Mouse (Mus musculus): ENCODE data around the gene Aqp11. TPM values are rescaled to one million over a fixed set of nuclear protein-coding genes. Genes with fewer than 3 reads are reported as not detected.

Aqp11 gene
- 3.2 and 4.0 TPM in 2 replicates for polyA plus RNA-seq (2016; fragmentation: Nextera tagmentation; extraction: Ambion mirVana)

- H3K4me3 ChIP-seq = peak within 1 kb of the TSS; percentile 66
- under 1% methylated on average over 59 of the region's 64 CpGs for WGBS
- H3K27me3 ChIP-seq (replicated peaks; ENCODE audit: low read depth, poor library complexity, severe bottlenecking) = peaks cover 17% of the 10 kb centered on the region
- no peaks in the 10 kb centered on the region for H3K9me3 ChIP-seq
- H3K27ac ChIP-seq (replicated peaks) = peak within 1 kb of the TSS; percentile 84
- no peaks in the 10 kb centered on the region for H3K36me3 ChIP-seq (replicated peaks)
- peak; percentile 92 for DNase-seq (ENCODE audit: low spot score)
- peaks cover 27% of the 10 kb centered on the region for H3K4me1 ChIP-seq
Observed at GRCm38 (mm10) chr7:97737638-97738456, at the start of gene Aqp11. Aqp11 (minus strand) TSS chr7:97738289.

DNA sequence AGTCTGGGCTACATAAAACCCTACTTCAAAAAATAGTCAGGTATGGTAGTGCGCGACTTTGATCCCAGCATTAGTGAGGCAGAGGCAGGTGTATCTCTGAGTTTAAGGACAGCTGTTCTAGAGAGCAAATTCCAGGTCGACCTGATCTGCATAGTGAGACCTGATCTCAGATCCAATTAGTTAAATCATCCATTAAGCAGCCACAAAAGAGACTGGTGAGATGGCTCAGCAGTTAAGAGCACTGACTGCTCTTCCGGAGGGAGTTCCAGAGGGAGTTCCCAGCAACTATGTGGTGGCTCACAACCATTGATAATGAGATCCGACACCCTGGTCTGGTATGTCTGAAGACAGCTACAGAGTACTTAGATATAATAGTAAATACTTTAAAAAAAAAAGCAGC lies 45.4 kb upstream of the Aqp11 start:
- Histone ChIP-seq H3K4me1 (no peaks in the 10 kb centered on the region), H3K36me3 (replicated peaks) (no peaks in the 10 kb centered on the region), H3K4me3 (no peak overlapping the region), H3K27ac (replicated peaks) (no peak overlapping the region), H3K27me3 (replicated peaks; ENCODE audit: low read depth, poor library complexity, severe bottlenecking) (peaks cover 15% of the 10 kb centered on the region), H3K9me3 (no peaks in the 10 kb centered on the region)
- DNase-seq (ENCODE audit: low spot score) = no peak
- WGBS = 62% methylated on average over 5 of the region's 5 CpGs

- Histone ChIP-seq H3K27me3 (replicated peaks; ENCODE audit: low read depth, poor library complexity, severe bottlenecking) (peaks cover 13% of the 10 kb centered on the region), H3K4me1 (no peaks in the 10 kb centered on the region), H3K9me3 (no peaks in the 10 kb centered on the region), H3K4me3 (no peak overlapping the region), H3K27ac (replicated peaks) (no peak overlapping the region), H3K36me3 (replicated peaks) (no peaks in the 10 kb centered on the region)
- no peak for DNase-seq (ENCODE audit: low spot score)
- WGBS = 73% methylated on average over 8 of the region's 8 CpGs
Observed at GRCm38 (mm10) chr7:97781496-97781895, 43.4 kb upstream of the Aqp11 start.

GRCm38 (mm10) chr7:97780815-97781214 lies 42.7 kb upstream of the Aqp11 start:
- H3K9me3 ChIP-seq = no peaks in the 10 kb centered on the region
- DNase-seq (ENCODE audit: low spot score) = no peak
- no peak overlapping the region for H3K27ac ChIP-seq (replicated peaks)
- no peak overlapping the region for H3K4me3 ChIP-seq
- peaks cover 6% of the 10 kb centered on the region for H3K27me3 ChIP-seq (replicated peaks; ENCODE audit: low read depth, poor library complexity, severe bottlenecking)
- H3K4me1 ChIP-seq = no peaks in the 10 kb centered on the region
- H3K36me3 ChIP-seq (replicated peaks) = no peaks in the 10 kb centered on the region
- WGBS = 80% methylated on average over 1 of the region's 1 CpGs

DNA sequence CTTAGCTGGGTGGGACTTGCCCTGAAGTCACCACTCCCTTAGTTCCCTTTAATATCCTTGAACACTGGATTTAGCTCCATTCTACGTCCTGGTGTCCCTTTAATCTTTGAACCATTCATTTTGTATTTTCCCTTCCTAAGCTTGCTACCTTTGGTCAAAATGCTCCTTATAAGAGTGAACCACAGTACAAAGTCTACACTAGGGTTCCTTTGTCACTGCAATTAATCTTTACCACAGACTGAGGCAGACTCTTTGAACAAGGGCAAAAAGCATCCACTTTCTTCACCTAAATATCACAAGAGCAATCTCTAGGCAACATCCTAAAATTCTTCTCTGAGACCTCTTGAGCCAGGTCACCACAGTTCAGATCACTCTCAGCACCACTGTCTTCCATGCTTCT lies 42.1 kb upstream of the Aqp11 start:
- no peaks in the 10 kb centered on the region for H3K9me3 ChIP-seq
- H3K27me3 ChIP-seq (replicated peaks; ENCODE audit: low read depth, poor library complexity, severe bottlenecking) = 0 out of 2 replicates have a peak, but pooled peaks cover under 1% of the 10 kb centered on the region
- H3K4me1 ChIP-seq = no peaks in the 10 kb centered on the region
- 91% methylated on average over 1 of the region's 1 CpGs for WGBS
- H3K36me3 ChIP-seq (replicated peaks) = no peaks in the 10 kb centered on the region
- no peak overlapping the region for H3K27ac ChIP-seq (replicated peaks)
- H3K4me3 ChIP-seq = no peak overlapping the region
- DNase-seq (ENCODE audit: low spot score) = no peak

DNA sequence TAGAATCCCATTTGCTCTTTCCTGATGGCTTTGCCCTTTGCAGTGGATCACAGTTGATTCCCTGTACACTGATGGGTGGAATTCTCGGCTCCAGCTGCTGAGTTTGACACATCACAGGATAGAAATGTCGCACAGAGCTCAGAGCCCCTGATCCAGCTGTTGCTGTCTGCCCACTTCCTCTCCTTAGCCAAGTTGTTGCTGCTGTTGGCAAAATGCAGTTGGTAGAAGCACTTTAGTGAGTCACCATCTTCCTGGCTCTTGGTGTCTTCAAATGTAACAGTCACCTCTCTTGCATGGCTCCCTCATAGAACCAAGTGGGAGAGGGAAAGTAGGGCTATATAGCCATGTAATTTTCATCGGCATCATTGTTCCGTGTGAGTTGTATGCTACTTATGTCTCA lies 39.1 kb upstream of the Aqp11 start:
- DNase-seq (ENCODE audit: low spot score) = no peak
- H3K36me3 ChIP-seq (replicated peaks) = no peaks in the 10 kb centered on the region
- 87% methylated on average over 4 of the region's 4 CpGs for WGBS
- no peaks in the 10 kb centered on the region for H3K4me1 ChIP-seq
- H3K27me3 ChIP-seq (replicated peaks; ENCODE audit: low read depth, poor library complexity, severe bottlenecking) = no peaks in the 10 kb centered on the region
- no peak overlapping the region for H3K27ac ChIP-seq (replicated peaks)
- H3K4me3 ChIP-seq = no peak overlapping the region
- H3K9me3 ChIP-seq = no peaks in the 10 kb centered on the region

DNA sequence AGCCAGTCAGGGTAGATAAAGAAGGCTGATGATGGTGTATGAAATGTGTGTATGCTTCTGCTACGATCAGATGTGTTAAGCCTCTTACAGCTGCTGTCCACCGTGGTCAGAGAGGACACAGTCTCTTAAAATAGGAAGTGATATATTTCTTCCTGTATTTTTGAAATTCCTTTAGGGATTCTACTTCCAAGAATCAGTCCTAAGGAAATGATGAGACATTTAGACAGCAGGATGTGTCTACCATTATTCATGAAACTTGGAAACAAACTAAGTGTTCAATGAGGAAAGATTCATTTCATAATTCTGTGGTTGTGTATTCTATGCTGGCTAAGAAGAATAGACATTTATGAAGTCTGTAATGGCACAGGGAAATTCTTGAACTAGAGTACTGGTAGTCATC lies 37.8 kb upstream of the Aqp11 start:
- Histone ChIP-seq H3K36me3 (replicated peaks) (no peaks in the 10 kb centered on the region), H3K4me1 (no peaks in the 10 kb centered on the region), H3K9me3 (no peaks in the 10 kb centered on the region), H3K4me3 (no peak overlapping the region), H3K27me3 (replicated peaks; ENCODE audit: low read depth, poor library complexity, severe bottlenecking) (no peaks in the 10 kb centered on the region), H3K27ac (replicated peaks) (no peak overlapping the region)
- 87% methylated on average over 2 of the region's 2 CpGs for WGBS
- DNase-seq (ENCODE audit: low spot score) = no peak

DNA sequence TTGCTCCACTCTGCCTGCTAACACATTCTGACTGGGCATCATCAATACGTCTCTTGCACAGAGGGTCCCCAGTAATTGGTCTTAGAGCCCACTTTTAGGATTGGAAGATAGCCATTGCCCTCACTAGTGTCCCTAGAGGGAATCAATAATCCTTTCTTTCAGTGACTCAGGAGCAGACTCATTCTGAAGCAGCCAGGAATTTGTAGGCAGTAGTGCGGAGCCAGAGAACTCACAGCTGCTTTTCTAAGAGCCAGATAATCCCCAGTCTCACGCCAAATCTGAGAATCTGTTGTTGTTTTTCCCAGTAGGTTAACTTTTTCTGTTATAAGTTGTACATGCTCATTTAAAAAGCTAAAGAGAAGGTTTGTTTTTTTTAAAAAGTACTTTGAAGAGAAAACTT lies 37.3 kb upstream of the Aqp11 start:
- DNase-seq (ENCODE audit: low spot score) = no peak
- Histone ChIP-seq H3K4me3 (no peak overlapping the region), H3K36me3 (replicated peaks) (no peaks in the 10 kb centered on the region), H3K27ac (replicated peaks) (no peak overlapping the region), H3K9me3 (no peaks in the 10 kb centered on the region), H3K4me1 (no peaks in the 10 kb centered on the region), H3K27me3 (replicated peaks; ENCODE audit: low read depth, poor library complexity, severe bottlenecking) (no peaks in the 10 kb centered on the region)
- WGBS = 40% methylated on average over 3 of the region's 3 CpGs

DNA sequence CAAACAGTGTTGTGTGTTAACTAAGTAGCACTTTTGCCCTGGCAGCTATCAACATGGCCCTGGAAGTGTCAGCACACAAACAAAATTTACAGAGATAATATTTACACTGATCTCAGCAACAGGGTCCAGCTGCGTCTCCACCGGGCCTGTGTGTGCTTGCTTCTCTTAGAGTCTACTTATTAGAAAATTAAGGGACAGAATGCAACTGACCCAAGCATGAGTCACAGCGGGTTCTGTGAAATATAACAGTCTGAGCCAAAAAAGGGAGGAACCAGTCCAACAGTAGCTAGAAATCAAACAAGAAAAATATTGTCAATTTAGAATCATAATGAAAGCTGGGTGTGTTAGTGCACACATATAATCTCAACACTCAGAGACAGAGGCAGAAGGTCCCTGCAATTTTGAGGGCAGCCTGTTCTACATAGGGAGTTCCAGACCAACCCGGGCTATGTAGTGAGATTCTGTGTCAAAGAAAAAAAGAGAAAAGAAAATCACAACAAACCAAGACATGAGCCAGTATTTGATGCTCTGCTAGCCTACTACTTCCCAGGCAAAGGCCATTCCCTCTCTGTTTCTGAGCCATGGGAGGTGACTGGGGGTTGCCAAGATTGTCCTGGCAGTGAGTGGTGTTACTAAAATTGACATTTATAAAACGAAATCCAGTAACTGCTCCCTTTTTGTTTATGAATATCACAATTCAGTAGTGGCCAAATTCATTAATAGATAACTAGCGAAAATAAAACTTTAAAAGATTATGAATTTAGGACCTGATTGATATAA lies 32.9 kb upstream of the Aqp11 start:
- H3K4me3 ChIP-seq = no peak overlapping the region
- H3K4me1 ChIP-seq = no peaks in the 10 kb centered on the region
- no peaks in the 10 kb centered on the region for H3K36me3 ChIP-seq (replicated peaks)
- DNase-seq (ENCODE audit: low spot score) = no peak
- WGBS = 85% methylated on average over 6 of the region's 6 CpGs
- no peaks in the 10 kb centered on the region for H3K27me3 ChIP-seq (replicated peaks; ENCODE audit: low read depth, poor library complexity, severe bottlenecking)
- no peak overlapping the region for H3K27ac ChIP-seq (replicated peaks)
- H3K9me3 ChIP-seq = no peaks in the 10 kb centered on the region

DNA sequence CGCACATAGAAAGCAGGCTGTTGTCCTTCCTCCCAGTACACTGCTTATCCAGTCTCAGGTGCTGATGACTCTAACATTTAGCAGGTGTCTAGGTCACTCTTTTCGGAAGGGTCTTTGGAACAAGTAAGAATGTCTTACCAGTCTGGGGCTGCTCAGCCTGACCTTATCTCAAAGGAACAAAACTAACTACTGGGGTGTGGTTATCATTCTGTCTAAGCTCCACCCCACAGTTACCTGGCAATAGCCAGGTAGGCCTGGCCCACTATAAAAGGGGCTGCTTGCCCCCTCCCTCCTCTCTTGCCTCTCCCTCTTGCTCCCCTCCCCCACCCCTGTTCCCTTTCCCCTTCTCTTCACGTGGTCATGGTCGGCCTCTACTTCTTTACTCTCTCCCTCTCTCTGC lies 30.9 kb upstream of the Aqp11 start:
- no peak overlapping the region for H3K4me3 ChIP-seq
- H3K36me3 ChIP-seq (replicated peaks) = no peaks in the 10 kb centered on the region
- H3K4me1 ChIP-seq = no peaks in the 10 kb centered on the region
- no peak for DNase-seq (ENCODE audit: low spot score)
- WGBS = 79% methylated on average over 4 of the region's 4 CpGs
- no peaks in the 10 kb centered on the region for H3K9me3 ChIP-seq
- H3K27ac ChIP-seq (replicated peaks) = no peak overlapping the region
- H3K27me3 ChIP-seq (replicated peaks; ENCODE audit: low read depth, poor library complexity, severe bottlenecking) = no peaks in the 10 kb centered on the region

DNA sequence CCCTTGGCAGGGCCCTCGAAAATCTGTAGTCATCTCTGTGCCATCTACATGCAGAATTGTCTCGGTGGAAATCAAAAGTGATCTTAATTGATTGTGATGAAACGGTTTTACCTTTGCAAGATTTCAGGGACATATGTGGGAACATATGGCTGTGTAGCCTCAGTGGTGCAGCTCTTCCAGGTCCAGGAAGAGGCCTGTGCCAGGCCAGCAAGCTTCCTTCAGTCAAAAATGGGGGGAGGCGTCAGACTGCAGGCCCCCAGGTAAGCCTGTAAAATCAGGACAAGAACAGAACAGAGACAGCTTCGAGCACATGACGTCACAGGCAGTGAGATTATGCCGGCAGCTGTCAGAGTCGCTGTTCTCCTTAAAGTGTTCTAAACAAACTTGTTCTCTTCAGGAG lies 29.8 kb upstream of the Aqp11 start:
- no peak overlapping the region for H3K27ac ChIP-seq (replicated peaks)
- H3K36me3 ChIP-seq (replicated peaks) = no peaks in the 10 kb centered on the region
- no peak for DNase-seq (ENCODE audit: low spot score)
- no peak overlapping the region for H3K4me3 ChIP-seq
- no peaks in the 10 kb centered on the region for H3K27me3 ChIP-seq (replicated peaks; ENCODE audit: low read depth, poor library complexity, severe bottlenecking)
- no peaks in the 10 kb centered on the region for H3K4me1 ChIP-seq
- WGBS = 85% methylated on average over 8 of the region's 8 CpGs
- no peaks in the 10 kb centered on the region for H3K9me3 ChIP-seq

DNA sequence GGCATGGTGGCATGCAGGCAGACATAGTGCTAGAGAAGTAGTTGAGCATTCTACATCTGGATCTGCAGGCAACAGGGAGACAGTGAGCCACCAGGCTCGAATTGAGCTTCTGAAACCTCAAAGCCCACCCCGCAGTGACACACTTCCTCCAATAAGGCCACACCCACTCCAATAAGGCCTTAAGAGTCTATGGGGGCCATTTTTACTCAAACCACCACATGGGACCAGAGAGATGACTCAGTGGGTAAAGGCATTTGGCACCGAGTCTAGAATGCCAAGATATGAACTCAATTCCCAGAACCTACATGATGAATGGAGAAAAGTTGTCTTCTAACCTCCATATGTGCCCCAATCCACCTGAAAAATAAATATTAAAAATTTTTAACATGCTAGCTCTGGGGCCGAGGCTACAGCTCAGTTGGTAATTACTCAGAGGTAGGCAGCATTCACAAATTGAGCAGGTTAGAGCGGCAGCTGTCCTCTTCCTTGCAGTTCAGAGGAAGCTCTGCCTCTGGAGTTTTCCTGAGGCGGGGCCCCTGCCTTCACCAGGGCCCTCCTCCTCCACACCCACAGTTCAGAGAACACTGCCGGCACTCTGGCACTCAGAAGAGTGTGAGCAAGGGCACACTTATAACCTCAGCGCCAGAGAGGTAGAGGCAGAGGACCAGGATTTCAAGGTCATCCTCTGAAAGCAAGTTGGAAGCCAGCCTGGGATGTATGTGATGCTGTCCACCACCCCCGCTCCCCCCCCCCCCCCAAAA lies 28.5 kb upstream of the Aqp11 start:
- H3K27ac ChIP-seq (replicated peaks) = no peak overlapping the region
- H3K4me1 ChIP-seq = 0 out of 2 replicates have a peak, but pooled peaks cover 2% of the 10 kb centered on the region
- H3K27me3 ChIP-seq (replicated peaks; ENCODE audit: low read depth, poor library complexity, severe bottlenecking) = no peaks in the 10 kb centered on the region
- 78% methylated on average over 9 of the region's 9 CpGs for WGBS
- DNase-seq (ENCODE audit: low spot score) = no peak
- no peaks in the 10 kb centered on the region for H3K36me3 ChIP-seq (replicated peaks)
- H3K4me3 ChIP-seq = no peak overlapping the region
- H3K9me3 ChIP-seq = no peaks in the 10 kb centered on the region

All from embryonic facial prominence, embryonic 10.5 days (tissue).